Mouse (Mus musculus) layer of hippocampus, adult 8-10 months (tissue): ENCODE results near the gene Dennd4a. TPM values are rescaled to one million over a fixed set of nuclear protein-coding genes. Genes with fewer than 3 reads are reported as not detected.

Experiments
- DNase-seq, 2 experiments: peaks; one replicate each; pipeline ENCODE4 v3.0.0; 2022; ENCODE audit warnings: low spot score in 2 of 2
- total RNA-seq, 4 experiments: library from RNA; stranded (reverse); gene quantifications; 2 replicates each; pipeline ENCODE4 v1.2.4; 2022

The Dennd4a gene
- total RNA-seq, 4 experiments from 2014 or later: 43.4 to 53.1 (median 50.3) TPM

GRCm38 (mm10) chr9:64953190-64953589 lies 142.1 kb downstream of the Dennd4a start:
- no peak for DNase-seq

- no peak for DNase-seq
Measured at GRCm38 (mm10) chr9:64956337-64956736, 145.2 kb downstream of the Dennd4a start.

- no peak for DNase-seq
Measured at GRCm38 (mm10) chr9:64957276-64957675, 146.1 kb downstream of the Dennd4a start.

- peak; percentile 90 to 97 for DNase-seq
Measured at GRCm38 (mm10) chr9:64960117-64960977, 149.2 kb downstream of the Dennd4a start, which contains the start of gene Ints14. Ints14 (plus strand) TSS chr9:64960905.

GRCm38 (mm10) chr9:64960978-64961320 lies 149.8 kb downstream of the Dennd4a start:
- DNase-seq: no peak

Other genes starting within 250 kb of the Dennd4a start
- 100 to 1,000 TPM; 232 to 262 (median 241) TPM for gene Rab11a, start 73.6 kb upstream of the Dennd4a start, total RNA-seq
- under 1 TPM; 0.08 to 0.30 (median 0.15) TPM for gene Slc24a1, start 140.3 kb downstream of the Dennd4a start, total RNA-seq
- gene Ints14, start 149.6 kb downstream of the Dennd4a start, total RNA-seq: 10 to 100 TPM; 19.3 to 22.6 (median 20.1) TPM
- gene Hacd3, start 210.4 kb downstream of the Dennd4a start, total RNA-seq: 100 to 1,000 TPM; 142 to 169 (median 158) TPM
- gene Dpp8, start 221.1 kb downstream of the Dennd4a start, total RNA-seq: 100 to 1,000 TPM; 144 to 176 (median 162) TPM